Mouse (Mus musculus) lung, adult 2 months (tissue): ENCODE data around the gene Trp73.

Experiments
- CTCF ChIP-seq: fragments of 200-500 bp; IDR thresholded peaks from 2 replicates; pipeline ENCODE4 v1.5.1; 2011; ENCODE audit warnings: mild to moderate bottlenecking, low read length, control low read depth; ENCODE audit not compliant: insufficient read depth
- POLR2A ChIP-seq: fragments of 200-500 bp; IDR thresholded peaks from 2 replicates; pipeline ENCODE4 v1.6.1; 2011; ENCODE audit warnings: low read depth, mild to moderate bottlenecking, control low read depth, low read length, borderline replicate concordance; ENCODE audit errors: extremely low read depth

DNA sequence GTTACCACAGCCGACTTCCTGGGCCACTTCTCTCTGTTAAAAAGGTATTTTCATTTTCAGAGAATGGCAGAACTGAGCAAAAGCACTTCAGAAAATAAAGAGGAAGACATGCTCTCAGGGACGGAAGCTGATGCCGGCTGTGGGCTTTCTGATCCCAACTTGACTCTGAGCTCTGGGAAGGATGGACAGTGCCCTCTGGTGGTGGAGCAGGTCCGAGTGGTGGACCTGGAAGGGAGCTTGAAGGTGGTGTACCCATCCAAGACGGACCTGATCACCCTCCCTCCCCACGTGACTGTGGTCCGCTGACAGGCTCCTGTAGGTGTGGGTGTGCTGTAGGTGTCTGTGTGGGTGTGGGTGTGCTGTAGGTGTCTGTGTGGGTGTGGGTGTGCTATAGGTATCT is 120.4 kb downstream of the Trp73 start:
- TF ChIP-seq CTCF (peak; percentile 73), POLR2A (no peak)
